Mouse (Mus musculus) retina, postnatal 7 days (tissue): Measurements from ENCODE around the gene Vmn1r82.

ENCODE experiments used
- DNase-seq: peaks from one replicate; pipeline ENCODE4 v3.0.0-alpha.2; 2012; ENCODE audit warnings: low read depth, low spot score

The Vmn1r82 gene

DNA sequence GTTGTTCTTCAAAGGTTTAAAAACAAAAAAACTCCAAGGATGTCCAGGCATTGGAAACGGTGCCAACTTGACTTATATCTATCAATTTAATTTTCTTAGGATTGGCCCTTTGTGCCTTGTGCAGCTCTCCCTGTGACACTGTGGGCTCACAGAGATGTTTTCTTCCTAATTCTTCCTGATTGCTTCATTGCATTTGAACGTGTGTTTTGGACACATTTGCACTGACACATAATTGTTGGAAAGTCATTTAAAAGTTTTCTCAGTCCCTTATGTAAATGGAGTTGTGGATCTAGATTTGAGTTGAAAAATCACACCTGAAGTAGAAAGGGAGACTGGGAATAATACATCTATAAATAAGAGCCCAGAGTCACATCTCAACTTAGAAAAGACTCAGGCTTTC is at the start of gene Vmn1r82:
Gene Vmn1r82 (plus strand): TSS at position 301 of the 400 bp plus-strand sequence.
- DNase-seq = no peak

DNA sequence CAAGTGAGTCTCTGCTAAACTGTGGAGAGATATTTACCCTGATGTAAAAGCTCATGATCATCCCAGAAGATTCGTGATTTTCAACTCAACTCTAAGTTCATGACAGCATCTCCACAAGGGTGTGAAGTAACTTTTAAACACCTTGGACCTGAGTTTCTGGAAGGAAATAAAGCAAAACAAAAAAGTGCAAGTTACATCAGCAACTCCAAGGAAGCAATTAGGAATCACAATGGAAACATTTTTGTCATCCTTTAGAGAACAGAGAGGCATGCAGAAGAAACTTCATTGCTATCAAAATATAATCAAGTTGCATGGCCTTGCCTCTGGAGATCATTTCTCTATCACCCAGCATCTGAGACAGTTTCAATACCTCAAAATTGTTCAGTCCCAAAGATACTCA is 32.1 kb upstream of the Vmn1r82 start, which contains the start of gene Vmn1r81:
Gene Vmn1r81 (minus strand): TSS at position 101 of the 400 bp plus-strand sequence.
- no peak for DNase-seq

DNA sequence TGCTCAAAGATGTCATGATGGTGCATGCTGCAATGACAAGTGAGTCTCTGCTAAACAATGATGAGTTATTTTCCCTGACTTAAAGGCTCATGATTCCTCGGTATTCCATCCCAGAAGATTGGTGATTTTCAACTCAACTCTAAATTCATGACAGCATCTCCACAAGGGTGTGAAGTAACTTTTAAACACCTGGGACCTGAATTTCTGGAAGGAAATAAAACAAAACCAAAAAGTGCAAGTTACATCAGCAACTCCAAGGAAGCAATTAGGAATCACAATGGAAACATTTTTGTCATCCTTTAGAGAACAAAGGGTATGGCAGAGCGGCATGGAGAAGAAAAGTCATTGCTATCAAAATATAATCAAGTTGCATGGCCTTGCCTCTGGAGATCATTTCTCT is 29.2 kb downstream of the Vmn1r82 start, which contains the start of gene Vmn1r83:
Gene Vmn1r83 (minus strand): TSS at position 101 of the 400 bp plus-strand sequence.
- DNase-seq = no peak
